Mouse (Mus musculus) testis, postnatal 14 days (tissue): Measurements from ENCODE around the gene Eif2s3x.
"Not testable (repeated sequence)": the region's sequence is repeated elsewhere in the genome, so short reads cannot be mapped to it uniquely, and the experiment has no call there.

Source experiments
- DNase-seq: peaks from one replicate; pipeline ENCODE4 v3.0.0; 2021; ENCODE audit warnings: low spot score

The Eif2s3x gene

GRCm38 (mm10) chrX:94212597-94213321, at the start of gene Eif2s3x:
Eif2s3x (minus strand) TSS chrX:94212862.
- DNase-seq, result peak; percentile 86

GRCm38 (mm10) chrX:94235601-94236000, 22.9 kb upstream of the Eif2s3x start:
- DNase-seq, result no peak

- no peak for DNase-seq
Measured at GRCm38 (mm10) chrX:94235190-94235555, 22.5 kb upstream of the Eif2s3x start.

- peak; percentile 90 for DNase-seq
Measured at GRCm38 (mm10) chrX:94234532-94235189, 22.0 kb upstream of the Eif2s3x start, which contains the start of gene Klhl15. Klhl15 (plus strand) TSS chrX:94234599.

- no peak for DNase-seq
Measured at GRCm38 (mm10) chrX:94233936-94234531, 21.4 kb upstream of the Eif2s3x start.

- no peak for DNase-seq
Measured at GRCm38 (mm10) chrX:94233432-94233831, 20.8 kb upstream of the Eif2s3x start.

GRCm38 (mm10) chrX:94213384-94213783, 722 bp upstream of the Eif2s3x start:
- no peak for DNase-seq

- no peak for DNase-seq
Measured at GRCm38 (mm10) chrX:94212264-94212596, 432 bp downstream of the Eif2s3x start.

GRCm38 (mm10) chrX:94197789-94198188, 14.9 kb downstream of the Eif2s3x start:
- DNase-seq, result no peak

- DNase-seq, result not testable (repeated sequence)
Measured at GRCm38 (mm10) chrX:94193901-94194300, 18.8 kb downstream of the Eif2s3x start.

GRCm38 (mm10) chrX:94185156-94185555, 27.5 kb downstream of the Eif2s3x start:
- no peak for DNase-seq

GRCm38 (mm10) chrX:94183814-94184213, 28.8 kb downstream of the Eif2s3x start:
- no peak for DNase-seq

GRCm38 (mm10) chrX:94177715-94178340, 34.8 kb downstream of the Eif2s3x start:
- peak; percentile 91 for DNase-seq

GRCm38 (mm10) chrX:94169348-94169747, 43.3 kb downstream of the Eif2s3x start:
- DNase-seq, result no peak

- DNase-seq, result no peak
Measured at GRCm38 (mm10) chrX:94152251-94152830, 60.3 kb downstream of the Eif2s3x start.

- peak; percentile 14 for DNase-seq
Measured at GRCm38 (mm10) chrX:94150471-94150870, 62.2 kb downstream of the Eif2s3x start.

- no peak for DNase-seq
Measured at GRCm38 (mm10) chrX:94142004-94142771, 70.5 kb downstream of the Eif2s3x start.

GRCm38 (mm10) chrX:94140080-94140479, 72.6 kb downstream of the Eif2s3x start:
- DNase-seq, result no peak
